Mouse (Mus musculus): Measurements from ENCODE around the gene Bscl2. TPM values are rescaled to one million over a fixed set of nuclear protein-coding genes. Genes with fewer than 3 reads are reported as not detected.

Gene Bscl2
- polyA plus RNA-seq, 1 experiment = 136 TPM

- under 1% methylated on average over 30 of the region's 30 CpGs for WGBS
- DNase-seq = peak; percentile 92
- 0 out of 2 replicates have a peak, but pooled peaks cover 6% of the 10 kb centered on the region for H3K36me3 ChIP-seq (ENCODE audit: control insufficient read depth, insufficient read depth, low read length)
- peak within 1 kb of the TSS; percentile 77 for H3K4me3 ChIP-seq (ENCODE audit: control insufficient read depth, insufficient read depth, low read length)
- peaks cover 19% of the 10 kb centered on the region; the same call in 1 of the 2 replicates for H3K4me1 ChIP-seq (replicated peaks; ENCODE audit: control insufficient read depth, insufficient read depth, low read length)
- TF ChIP-seq CTCF (IDR thresholded peaks at IDR 0.05; ENCODE audit: borderline replicate concordance, control insufficient read depth, extremely low read depth, insufficient read depth, low read length, poor library complexity) (no peak), POLR2A (IDR thresholded peaks at IDR 0.05; ENCODE audit: control insufficient read depth, extremely low read depth, insufficient read depth, low read length, poor library complexity) (peak; percentile 59; the same call in 1 of the 2 replicates)
- H3K27me3 ChIP-seq (ENCODE audit: control insufficient read depth, insufficient read depth, low read length) = no peaks in the 10 kb centered on the region
- H3K27ac ChIP-seq (ENCODE audit: control insufficient read depth, insufficient read depth, low read length) = peak within 1 kb of the TSS; percentile 28; the same call in 1 of the 2 replicates
Measured at GRCm38 (mm10) chr19:8802130-8802821, 35.0 kb upstream of the Bscl2 start, which contains the start of gene Zbtb3. Zbtb3 (plus strand) TSS chr19:8802555.

GRCm38 (mm10) chr19:8803204-8803780 lies 34.0 kb upstream of the Bscl2 start:
- H3K27me3 ChIP-seq (ENCODE audit: control insufficient read depth, insufficient read depth, low read length) = no peaks in the 10 kb centered on the region
- H3K4me1 ChIP-seq (replicated peaks; ENCODE audit: control insufficient read depth, insufficient read depth, low read length) = peaks cover 15% of the 10 kb centered on the region; the same call in 1 of the 2 replicates
- no peak overlapping the region for H3K27ac ChIP-seq (ENCODE audit: control insufficient read depth, insufficient read depth, low read length)
- 86% methylated on average over 9 of the region's 9 CpGs for WGBS
- DNase-seq = no peak
- no peak overlapping the region for H3K4me3 ChIP-seq (ENCODE audit: control insufficient read depth, insufficient read depth, low read length)
- peaks cover 11% of the 10 kb centered on the region; the same call in 1 of the 2 replicates for H3K36me3 ChIP-seq (ENCODE audit: control insufficient read depth, insufficient read depth, low read length)
- TF ChIP-seq CTCF (IDR thresholded peaks at IDR 0.05; ENCODE audit: borderline replicate concordance, control insufficient read depth, extremely low read depth, insufficient read depth, low read length, poor library complexity) (no peak), POLR2A (IDR thresholded peaks at IDR 0.05; ENCODE audit: control insufficient read depth, extremely low read depth, insufficient read depth, low read length, poor library complexity) (no peak)

GRCm38 (mm10) chr19:8803879-8804660 lies 33.2 kb upstream of the Bscl2 start:
- TF ChIP-seq POLR2A (IDR thresholded peaks at IDR 0.05; ENCODE audit: control insufficient read depth, extremely low read depth, insufficient read depth, low read length, poor library complexity) (no peak), CTCF (IDR thresholded peaks at IDR 0.05; ENCODE audit: borderline replicate concordance, control insufficient read depth, extremely low read depth, insufficient read depth, low read length, poor library complexity) (no peak)
- Histone ChIP-seq H3K36me3 (ENCODE audit: control insufficient read depth, insufficient read depth, low read length) (peaks cover 16% of the 10 kb centered on the region; the same call in 1 of the 2 replicates), H3K27me3 (ENCODE audit: control insufficient read depth, insufficient read depth, low read length) (no peaks in the 10 kb centered on the region), H3K4me1 (replicated peaks; ENCODE audit: control insufficient read depth, insufficient read depth, low read length) (peaks cover 13% of the 10 kb centered on the region; the same call in 1 of the 2 replicates), H3K4me3 (ENCODE audit: control insufficient read depth, insufficient read depth, low read length) (no peak overlapping the region), H3K27ac (ENCODE audit: control insufficient read depth, insufficient read depth, low read length) (no peak overlapping the region)
- 80% methylated on average over 11 of the region's 11 CpGs for WGBS
- DNase-seq = no peak

GRCm38 (mm10) chr19:8806810-8807209 lies 30.5 kb upstream of the Bscl2 start:
- TF ChIP-seq POLR2A (IDR thresholded peaks at IDR 0.05; ENCODE audit: control insufficient read depth, extremely low read depth, insufficient read depth, low read length, poor library complexity) (no peak), CTCF (IDR thresholded peaks at IDR 0.05; ENCODE audit: borderline replicate concordance, control insufficient read depth, extremely low read depth, insufficient read depth, low read length, poor library complexity) (no peak)
- H3K27ac ChIP-seq (ENCODE audit: control insufficient read depth, insufficient read depth, low read length) = no peak overlapping the region
- H3K36me3 ChIP-seq (ENCODE audit: control insufficient read depth, insufficient read depth, low read length) = peaks cover 36% of the 10 kb centered on the region
- peaks cover 13% of the 10 kb centered on the region; the same call in 1 of the 2 replicates for H3K4me1 ChIP-seq (replicated peaks; ENCODE audit: control insufficient read depth, insufficient read depth, low read length)
- 89% methylated on average over 5 of the region's 5 CpGs for WGBS
- no peaks in the 10 kb centered on the region for H3K27me3 ChIP-seq (ENCODE audit: control insufficient read depth, insufficient read depth, low read length)
- no peak overlapping the region for H3K4me3 ChIP-seq (ENCODE audit: control insufficient read depth, insufficient read depth, low read length)
- DNase-seq = no peak

GRCm38 (mm10) chr19:8815812-8816211 lies 21.5 kb upstream of the Bscl2 start:
- Histone ChIP-seq H3K27ac (ENCODE audit: control insufficient read depth, insufficient read depth, low read length) (no peak overlapping the region), H3K4me1 (replicated peaks; ENCODE audit: control insufficient read depth, insufficient read depth, low read length) (peaks cover 6% of the 10 kb centered on the region), H3K36me3 (ENCODE audit: control insufficient read depth, insufficient read depth, low read length) (peaks cover 29% of the 10 kb centered on the region), H3K27me3 (ENCODE audit: control insufficient read depth, insufficient read depth, low read length) (no peaks in the 10 kb centered on the region), H3K4me3 (ENCODE audit: control insufficient read depth, insufficient read depth, low read length) (no peak overlapping the region)
- no peak for DNase-seq
- TF ChIP-seq POLR2A (IDR thresholded peaks at IDR 0.05; ENCODE audit: control insufficient read depth, extremely low read depth, insufficient read depth, low read length, poor library complexity) (no peak), CTCF (IDR thresholded peaks at IDR 0.05; ENCODE audit: borderline replicate concordance, control insufficient read depth, extremely low read depth, insufficient read depth, low read length, poor library complexity) (no peak)
- WGBS = 91% methylated on average over 11 of the region's 11 CpGs

GRCm38 (mm10) chr19:8817001-8817400 lies 20.3 kb upstream of the Bscl2 start:
- H3K27ac ChIP-seq (ENCODE audit: control insufficient read depth, insufficient read depth, low read length) = no peak overlapping the region
- 84% methylated on average over 3 of the region's 3 CpGs for WGBS
- TF ChIP-seq POLR2A (IDR thresholded peaks at IDR 0.05; ENCODE audit: control insufficient read depth, extremely low read depth, insufficient read depth, low read length, poor library complexity) (no peak), CTCF (IDR thresholded peaks at IDR 0.05; ENCODE audit: borderline replicate concordance, control insufficient read depth, extremely low read depth, insufficient read depth, low read length, poor library complexity) (no peak)
- H3K27me3 ChIP-seq (ENCODE audit: control insufficient read depth, insufficient read depth, low read length) = no peaks in the 10 kb centered on the region
- H3K4me1 ChIP-seq (replicated peaks; ENCODE audit: control insufficient read depth, insufficient read depth, low read length) = peaks cover 6% of the 10 kb centered on the region
- DNase-seq = no peak
- H3K4me3 ChIP-seq (ENCODE audit: control insufficient read depth, insufficient read depth, low read length) = no peak overlapping the region
- peaks cover 20% of the 10 kb centered on the region for H3K36me3 ChIP-seq (ENCODE audit: control insufficient read depth, insufficient read depth, low read length)

Measured in thymus, adult 2 months (tissue).